Mouse (Mus musculus) lung, embryonic 14.5 days (tissue): ENCODE measurements around the gene Ntf5. TPM values are rescaled to one million over a fixed set of nuclear protein-coding genes. Genes with fewer than 3 reads are reported as not detected.
"Not testable (repeated sequence)": the region's sequence is repeated elsewhere in the genome, so short reads cannot be mapped to it uniquely, and the experiment has no call there.

Experiments
- ATAC-seq: fragments of 200-750 bp; cut with Nextera tagmentation; 2 replicates; pipeline ENCODE4 v1.8.0; 2017; ENCODE audit warnings: mild to moderate bottlenecking, moderate TSS enrichment, moderate library complexity; ENCODE audit not compliant: insufficient read depth
- DNase-seq: peaks from one replicate; pipeline ENCODE4 v3.0.0-alpha.2; 2015
- H3K27ac ChIP-seq: fragments of 300-500 bp; sonication (generic); 2 replicates; pipeline ENCODE4 v1.5.1; 2014; ENCODE audit warnings: low read depth, mild to moderate bottlenecking, moderate library complexity
- H3K27me3 ChIP-seq: fragments of 300-500 bp; sonication (generic); 2 replicates; pipeline ENCODE4 v1.6.1; 2014; ENCODE audit warnings: low read length, control low read depth; ENCODE audit not compliant: insufficient read depth
- H3K36me3 ChIP-seq: fragments of 300-500 bp; sonication (generic); 2 replicates; pipeline ENCODE4 v1.6.1; 2014; ENCODE audit warnings: control low read depth; ENCODE audit not compliant: insufficient read depth
- H3K4me1 ChIP-seq: fragments of 300-500 bp; sonication (generic); 2 replicates; pipeline ENCODE4 v1.6.1; 2014; ENCODE audit warnings: antibody characterized with exemption, control low read depth; ENCODE audit not compliant: insufficient read depth
- H3K4me2 ChIP-seq: fragments of 300-500 bp; sonication (generic); 2 replicates; pipeline ENCODE4 v1.6.1; 2014; ENCODE audit warnings: mild to moderate bottlenecking
- H3K4me3 ChIP-seq: fragments of 300-500 bp; sonication (generic); 2 replicates; pipeline ENCODE4 v1.5.1; 2014; ENCODE audit warnings: low read depth, low read length
- H3K9ac ChIP-seq: fragments of 300-500 bp; sonication (generic); 2 replicates; pipeline ENCODE4 v1.6.1; 2014
- H3K9me3 ChIP-seq: fragments of 300-500 bp; sonication (generic); 2 replicates; pipeline ENCODE4 v1.6.1; 2016; ENCODE audit warnings: low read depth, low read length, control low read depth
- CTCF ChIP-seq: IDR thresholded peaks from 2 replicates; pipeline ENCODE4 v1.5.1; 2016; ENCODE audit warnings: antibody characterized with exemption, low read depth
- WGBS: fragments of 180-500 bp; shearing (Covaris S2); extraction: QIAGEN DNeasy Blood & Tissue Kit; methylation state at CpG from one replicate; pipeline ENCODE4 v1.1.7; 2014; 5-methylcytosine and 5-hydroxymethylcytosine counted together
- polyA plus RNA-seq: library from polyadenylated mRNA; unstranded; fragments of >200 nt; fragmentation: Nextera tagmentation; extraction: Ambion mirVana; gene quantifications from 2 replicates; pipeline ENCODE4 v1.2.1, GENCODE M21; 2014

Gene Ntf5
- polyA plus RNA-seq, 1 experiment from 2014 or later: 1.9 TPM

GRCm38 (mm10) chr7:45386077-45386476 lies 27.4 kb upstream of the Ntf5 start:
- DNase-seq: peak; percentile 34
- Histone ChIP-seq H3K4me2 (no peak overlapping the region), H3K9me3 (no peaks in the 10 kb centered on the region), H3K9ac (no peak overlapping the region), H3K27ac (no peak overlapping the region), H3K36me3 (peaks cover 100% of the 10 kb centered on the region), H3K4me1 (no peaks in the 10 kb centered on the region), H3K4me3 (no peak overlapping the region), H3K27me3 (no peaks in the 10 kb centered on the region)
- no peak for ATAC-seq
- whole genome bisulfite sequencing: 86% methylated on average over 3 of the region's 3 CpGs
- TF ChIP-seq CTCF: peak; percentile 47

DNA sequence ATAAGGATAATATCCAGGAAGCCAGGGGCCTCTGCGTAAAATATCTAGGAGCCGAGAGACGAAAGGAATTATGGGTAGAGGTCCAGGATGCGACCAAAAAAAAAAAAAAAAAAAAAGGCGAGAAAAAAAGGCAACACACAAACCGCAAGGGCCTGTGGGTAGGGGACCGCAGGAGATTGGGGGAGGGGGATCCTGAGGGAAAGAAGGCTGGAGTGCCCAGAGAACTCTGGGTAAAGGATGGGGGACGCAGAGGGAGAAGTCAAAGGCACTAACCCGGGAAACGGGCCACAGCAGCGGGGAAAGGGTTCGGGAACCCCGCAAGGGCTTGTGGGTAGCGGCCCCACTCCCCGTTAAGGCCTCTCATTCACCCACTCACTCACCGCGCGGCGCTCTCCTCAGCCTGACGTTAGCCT lies 18.4 kb upstream of the Ntf5 start:
- TF ChIP-seq CTCF: no peak
- Histone ChIP-seq H3K9ac (peak overlapping the region; percentile 90), H3K36me3 (peaks cover 40% of the 10 kb centered on the region), H3K4me3 (peak overlapping the region; percentile 75), H3K27me3 (no peaks in the 10 kb centered on the region), H3K4me1 (peaks cover 6% of the 10 kb centered on the region), H3K9me3 (no peaks in the 10 kb centered on the region), H3K27ac (peak overlapping the region; percentile 99), H3K4me2 (peak overlapping the region; percentile 100)
- DNase-seq (peak; percentile 85), ATAC-seq (peak; percentile 69)
- 0% methylated on average over 19 of the region's 20 CpGs for WGBS

GRCm38 (mm10) chr7:45395578-45396336 lies 17.7 kb upstream of the Ntf5 start, which contains the start of gene Snrnp70:
Snrnp70 (minus strand) TSS chr7:45395742.
- Histone ChIP-seq H3K4me2 (peak within 1 kb of the TSS; percentile 100), H3K4me1 (peaks cover 6% of the 10 kb centered on the region), H3K9me3 (no peaks in the 10 kb centered on the region), H3K36me3 (peaks cover 33% of the 10 kb centered on the region), H3K27me3 (no peaks in the 10 kb centered on the region), H3K9ac (peak within 1 kb of the TSS; percentile 90), H3K4me3 (peak within 1 kb of the TSS; percentile 75), H3K27ac (peak within 1 kb of the TSS; percentile 99)
- peak; percentile 100 for DNase-seq
- peak; percentile 98 for ATAC-seq
- TF ChIP-seq CTCF: 0 out of 2 replicates have a peak, but pooled peaks have one; percentile 0
- under 1% methylated on average over 60 of the region's 60 CpGs for WGBS

DNA sequence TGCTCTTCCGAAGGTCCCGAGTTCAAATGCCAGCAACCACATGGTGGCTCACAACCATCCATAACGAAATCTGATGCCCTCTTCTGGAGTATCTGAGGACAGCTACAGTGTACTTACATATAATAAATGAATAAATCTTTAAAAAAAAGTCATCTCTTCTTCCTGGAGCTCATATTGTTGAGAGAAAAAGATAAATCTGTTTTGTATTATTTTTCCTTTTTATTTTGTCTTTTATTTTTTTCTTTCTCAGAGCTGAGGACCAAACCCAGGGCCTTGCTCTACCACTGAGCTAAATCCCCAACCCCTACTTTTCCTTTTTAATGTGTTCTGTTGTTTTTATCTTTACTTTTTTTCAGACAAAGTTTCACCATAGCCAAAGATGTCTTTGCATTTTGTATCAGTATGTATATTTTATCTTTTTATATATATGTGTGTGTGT lies 17.1 kb upstream of the Ntf5 start:
- H3K9me3 ChIP-seq, H3K4me1 ChIP-seq, H3K27me3 ChIP-seq, H3K9ac ChIP-seq, DNase-seq: not testable (repeated sequence)
- ATAC-seq: peak; percentile 42
- Histone ChIP-seq H3K4me3 (peak overlapping the region; percentile 75), H3K27ac (peak overlapping the region; percentile 85), H3K4me2 (peak overlapping the region; percentile 69), H3K36me3 (peaks cover 30% of the 10 kb centered on the region)
- peak; percentile 24; the same call in 1 of the 2 replicates for TF ChIP-seq CTCF
- WGBS: 10% methylated on average over 3 of the region's 3 CpGs

- no peaks in the 10 kb centered on the region for H3K9me3 ChIP-seq
- H3K27me3 ChIP-seq: no peaks in the 10 kb centered on the region
- DNase-seq: no peak
- no peak overlapping the region for H3K4me3 ChIP-seq
- H3K4me1 ChIP-seq: peaks cover 6% of the 10 kb centered on the region
- no peak overlapping the region for H3K4me2 ChIP-seq
- no peak for ATAC-seq
- H3K27ac ChIP-seq: no peak overlapping the region
- no peak overlapping the region for H3K9ac ChIP-seq
- peaks cover 26% of the 10 kb centered on the region for H3K36me3 ChIP-seq
- no peak for TF ChIP-seq CTCF
- 69% methylated on average over 2 of the region's 2 CpGs for WGBS
These were observed 16.7 kb upstream of the Ntf5 start for GRCm38 (mm10) chr7:45396787-45397186.

DNA sequence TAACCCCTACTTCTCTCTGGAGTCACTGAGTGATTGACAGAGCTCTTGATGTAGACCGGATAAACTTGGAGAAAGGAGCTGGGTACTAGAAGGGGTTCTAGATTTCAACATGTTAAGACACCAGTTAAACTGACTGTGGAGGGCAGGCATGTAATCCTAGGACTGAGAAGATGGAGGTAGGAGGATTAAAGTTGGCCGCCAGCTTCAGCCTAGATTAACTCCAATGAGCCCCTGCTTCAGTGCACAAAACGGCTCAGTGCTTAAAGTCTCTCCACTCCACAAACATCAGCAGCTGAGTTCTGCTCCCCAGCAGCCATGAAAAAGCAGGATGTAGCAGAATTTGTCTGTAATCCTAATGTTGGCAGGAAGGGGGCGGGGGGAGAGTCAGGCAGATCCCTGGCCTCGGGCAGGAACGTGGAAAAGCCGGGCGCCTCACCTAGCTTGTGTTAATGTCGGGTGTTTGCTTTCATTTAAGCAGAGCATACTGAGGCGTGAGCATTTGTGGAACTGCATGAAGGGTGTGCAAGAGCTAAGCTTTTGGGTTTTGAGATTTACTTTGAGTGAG lies 11.9 kb upstream of the Ntf5 start:
- Histone ChIP-seq H3K4me3 (no peak overlapping the region), H3K27ac (no peak overlapping the region), H3K27me3 (peaks cover 18% of the 10 kb centered on the region), H3K4me1 (no peaks in the 10 kb centered on the region), H3K4me2 (no peak overlapping the region), H3K36me3 (no peaks in the 10 kb centered on the region), H3K9me3 (no peaks in the 10 kb centered on the region), H3K9ac (no peak overlapping the region)
- 57% methylated on average over 10 of the region's 10 CpGs for WGBS
- no peak for ATAC-seq
- DNase-seq: no peak
- no peak for TF ChIP-seq CTCF

DNA sequence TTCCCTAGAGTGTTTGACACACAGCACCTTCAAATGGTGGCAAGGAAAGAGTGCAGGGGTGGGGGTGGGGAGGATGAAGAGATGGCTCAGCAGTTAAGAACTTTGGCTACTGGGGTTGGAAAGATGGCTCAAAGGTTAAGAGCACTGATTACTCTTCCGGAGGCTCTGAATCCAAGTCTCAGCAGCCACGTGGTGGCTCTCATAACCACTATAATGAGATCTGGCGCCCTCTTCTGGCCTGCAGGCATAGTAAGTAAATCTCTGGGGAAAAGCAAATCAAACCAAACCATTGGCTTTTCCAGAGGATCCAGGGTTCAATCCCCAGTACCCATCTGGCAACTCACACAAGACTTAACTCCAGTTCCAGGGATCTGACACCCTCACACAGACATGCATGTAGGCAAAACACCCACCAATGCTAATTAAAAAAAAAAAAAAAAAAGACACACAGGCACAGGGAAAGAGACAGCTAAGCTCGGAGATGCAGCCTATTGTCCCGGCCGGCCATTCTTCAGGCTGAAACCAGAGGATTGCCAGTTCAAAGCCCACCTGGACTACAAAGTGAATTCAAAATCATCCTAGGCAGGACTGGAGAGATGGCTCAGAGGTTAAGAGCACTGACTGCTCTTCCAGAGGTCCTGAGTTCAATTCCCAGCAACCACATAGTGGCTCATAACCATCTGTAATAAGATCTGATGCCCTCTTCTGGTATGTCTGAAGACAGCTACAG lies 9.8 kb upstream of the Ntf5 start:
- Histone ChIP-seq H3K27me3 (peaks cover 38% of the 10 kb centered on the region), H3K9ac (no peak overlapping the region), H3K27ac (no peak overlapping the region), H3K4me3 (no peak overlapping the region), H3K4me2 (no peak overlapping the region), H3K36me3 (no peaks in the 10 kb centered on the region), H3K9me3 (no peaks in the 10 kb centered on the region), H3K4me1 (no peaks in the 10 kb centered on the region)
- DNase-seq: peak; percentile 88
- no peak for ATAC-seq
- WGBS: 47% methylated on average over 6 of the region's 6 CpGs
- TF ChIP-seq CTCF: peak; percentile 69
